Mouse (Mus musculus): ENCODE measurements at regions not wholly inside any gene's neighbourhood (a gene's known extent, or its start where the extent isn't known, plus 50 kb on each side); places are given as distances from the start of the nearest gene placed in this dataset.

DNA sequence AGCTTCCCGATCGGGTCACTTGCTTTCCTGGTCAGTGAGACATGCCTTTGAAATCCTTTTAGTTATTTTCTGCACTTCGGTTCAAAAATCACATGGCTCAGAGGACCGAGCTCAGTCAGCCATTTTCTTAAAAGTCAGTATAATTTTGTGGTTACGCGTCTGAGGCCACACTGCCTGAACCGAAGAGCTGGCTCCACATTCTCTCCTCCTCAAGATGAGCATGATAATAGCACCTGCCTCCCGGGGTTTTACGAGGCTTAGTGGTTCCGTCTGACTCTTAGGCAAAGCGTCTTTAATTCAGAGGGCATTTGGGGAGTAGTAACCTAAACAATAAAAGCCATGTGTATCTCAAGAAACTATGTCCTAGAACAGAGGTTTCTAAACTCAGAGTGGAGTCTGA, 113.5 kb upstream of the Lef1 start:
- no peak for TF ChIP-seq CTCF (IDR thresholded peaks at IDR 0.05; ENCODE audit: borderline replicate concordance, insufficient read depth, low read length)
- no peak for TF ChIP-seq POLR2A (IDR thresholded peaks at IDR 0.05; ENCODE audit: low read depth, low read length)

Data from embryonic fibroblast, embryonic 13.5 days (primary cell).